Mouse (Mus musculus): Measurements from ENCODE around the gene Olfr871. TPM values are rescaled to one million over a fixed set of nuclear protein-coding genes. Genes with fewer than 3 reads are reported as not detected.
"Not testable (repeated sequence)": the region's sequence is repeated elsewhere in the genome, so short reads cannot be mapped to it uniquely, and the experiment has no call there.

The Olfr871 gene
- not detected in 2 replicates for polyA plus RNA-seq (2012; rRNA removed)

DNA sequence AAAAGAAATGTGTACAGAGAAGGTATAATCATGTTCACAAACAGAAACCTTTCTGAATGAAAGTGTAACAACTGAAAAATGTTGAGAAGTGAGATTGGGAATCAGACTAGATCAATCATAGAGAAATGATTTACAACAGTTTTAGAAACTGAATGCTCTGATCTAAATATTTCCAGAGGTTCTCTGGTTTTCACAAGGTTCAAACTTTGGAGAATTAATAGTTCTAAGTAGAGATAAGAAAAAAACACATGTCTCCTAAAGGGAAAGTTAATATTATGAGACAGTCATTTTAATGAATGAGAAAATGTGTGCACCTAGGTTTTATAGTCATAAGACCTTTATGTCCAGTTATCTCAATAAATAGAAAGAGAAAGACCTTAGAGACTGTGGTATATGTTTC lies at the start of gene Olfr871:
Olfr871 (plus strand) TSS at position 301 of the 400 bp plus-strand sequence.
- no peak for DNase-seq (ENCODE audit: extremely low spot score in 1 of 2, low spot score in 1 of 2)

- no peak for DNase-seq (ENCODE audit: extremely low spot score in 1 of 2, low spot score in 1 of 2)
Observed at GRCm38 (mm10) chr9:20173957-20174356, 38.0 kb upstream of the Olfr871 start, which contains the start of gene Olfr870. Gene Olfr870, minus strand, starts transcription at chr9:20174057.

DNA sequence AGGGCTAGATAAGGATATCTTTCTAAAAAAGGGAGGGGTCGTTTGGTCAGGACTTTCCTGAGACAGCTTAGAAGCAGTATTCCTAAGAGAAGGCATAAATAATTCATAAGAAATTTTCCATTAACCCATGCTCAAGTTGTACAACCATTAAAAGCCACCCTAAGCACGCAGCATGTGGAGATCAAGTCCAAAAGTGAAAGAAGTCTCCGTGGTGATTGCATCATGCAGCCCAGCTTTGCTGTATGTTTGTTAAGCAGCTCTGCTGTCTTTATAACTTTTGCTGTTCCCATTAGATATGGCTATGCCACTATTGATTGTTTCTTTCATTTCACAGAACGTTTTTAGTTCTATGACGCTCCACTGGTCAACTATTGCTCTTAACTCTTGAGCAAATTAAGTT lies 32.5 kb upstream of the Olfr871 start:
- DNase-seq (ENCODE audit: extremely low spot score in 1 of 2, low spot score in 1 of 2) = no peak

- no peak for DNase-seq (ENCODE audit: extremely low spot score in 1 of 2, low spot score in 1 of 2)
Observed at GRCm38 (mm10) chr9:20202131-20202530, 9.9 kb upstream of the Olfr871 start.

DNA sequence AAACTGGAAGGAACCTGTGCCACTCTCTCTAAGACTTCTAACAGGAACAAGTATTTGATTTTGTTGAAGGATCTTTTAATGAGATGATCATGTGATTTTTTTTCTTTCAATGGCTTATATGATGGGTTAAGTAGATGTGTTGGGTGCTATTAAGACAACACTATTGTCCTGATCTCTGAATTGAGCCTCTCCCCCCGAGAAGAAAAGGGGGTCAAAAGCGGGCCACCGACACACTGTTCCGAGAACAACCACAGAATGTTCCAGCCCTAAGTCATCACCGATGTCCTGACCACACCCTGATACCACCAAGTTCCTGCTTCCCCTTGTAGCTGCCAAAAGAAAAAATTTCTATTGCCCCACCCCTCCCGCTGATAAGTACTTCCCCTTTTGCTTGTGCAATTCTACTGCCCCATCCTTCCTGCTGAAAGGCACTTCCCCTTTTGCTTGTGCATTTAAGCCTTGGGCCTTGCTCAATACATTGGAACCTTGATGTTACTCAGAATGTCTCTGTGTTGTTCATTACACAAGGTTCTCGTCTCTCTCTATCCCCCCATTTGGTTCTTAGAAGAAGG lies 8.5 kb upstream of the Olfr871 start:
- DNase-seq (ENCODE audit: extremely low spot score in 1 of 2, low spot score in 1 of 2) = not testable (repeated sequence)

DNA sequence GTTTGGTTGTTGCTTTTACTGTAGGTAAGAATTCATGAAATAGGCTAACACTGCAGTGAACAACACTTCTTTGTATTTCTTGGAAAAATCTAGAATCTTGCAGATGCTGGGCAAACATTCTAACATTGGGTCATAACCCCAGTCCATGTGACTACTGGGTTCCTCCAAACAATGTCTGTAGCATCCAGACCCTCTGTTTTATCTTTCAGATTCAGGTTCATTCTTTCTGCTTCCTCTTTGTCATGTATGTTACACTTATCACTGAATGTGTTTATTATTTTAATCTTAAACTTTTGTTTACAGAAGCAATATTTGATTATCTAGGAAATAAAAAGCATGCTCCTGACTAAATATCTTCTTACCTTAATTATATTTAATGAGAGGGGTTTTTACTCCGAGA lies 1.2 kb upstream of the Olfr871 start:
- no peak for DNase-seq (ENCODE audit: extremely low spot score in 1 of 2, low spot score in 1 of 2)

DNA sequence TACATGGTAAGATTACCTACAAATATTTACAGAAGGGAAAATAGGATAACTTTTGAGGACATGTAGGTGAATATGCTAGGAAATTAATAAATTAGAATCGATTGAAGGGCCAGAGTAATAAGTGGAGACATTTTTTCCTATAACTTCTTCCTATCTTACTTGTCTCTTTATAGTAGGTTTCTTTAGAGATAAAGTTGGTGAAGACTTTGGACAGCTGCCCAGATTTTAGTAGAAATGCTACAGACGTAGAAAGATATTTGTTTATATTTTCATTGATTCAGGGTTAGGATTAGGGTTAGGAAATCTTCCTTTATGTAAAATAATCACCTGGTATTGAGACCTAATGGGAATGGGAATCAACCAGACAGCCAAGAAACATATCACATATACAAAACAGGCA lies 530 bp upstream of the Olfr871 start:
- no peak for DNase-seq (ENCODE audit: extremely low spot score in 1 of 2, low spot score in 1 of 2)

DNA sequence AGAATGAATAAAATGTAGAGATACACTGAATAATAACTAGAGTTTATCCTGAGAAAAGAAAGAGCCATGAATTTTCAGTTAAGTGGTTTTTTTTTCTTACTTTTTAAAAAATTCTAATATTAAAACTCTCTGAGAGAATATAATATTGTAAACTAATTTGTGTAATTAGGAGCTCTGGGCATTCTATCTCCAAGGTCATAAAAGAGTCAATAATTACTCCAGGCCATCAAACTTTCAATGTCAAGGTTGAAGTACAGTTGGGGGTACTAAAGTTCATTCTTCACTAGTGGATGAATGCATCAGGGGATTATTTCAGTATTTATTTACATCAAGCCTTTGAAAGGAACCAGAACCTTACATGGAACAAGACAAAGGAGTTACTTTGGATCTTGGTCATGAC lies 24.8 kb downstream of the Olfr871 start, which contains the start of gene Olfr872:
Olfr872 (plus strand) TSS at position 301 of the 400 bp plus-strand sequence.
- DNase-seq (ENCODE audit: extremely low spot score in 1 of 2, low spot score in 1 of 2) = no peak

DNA sequence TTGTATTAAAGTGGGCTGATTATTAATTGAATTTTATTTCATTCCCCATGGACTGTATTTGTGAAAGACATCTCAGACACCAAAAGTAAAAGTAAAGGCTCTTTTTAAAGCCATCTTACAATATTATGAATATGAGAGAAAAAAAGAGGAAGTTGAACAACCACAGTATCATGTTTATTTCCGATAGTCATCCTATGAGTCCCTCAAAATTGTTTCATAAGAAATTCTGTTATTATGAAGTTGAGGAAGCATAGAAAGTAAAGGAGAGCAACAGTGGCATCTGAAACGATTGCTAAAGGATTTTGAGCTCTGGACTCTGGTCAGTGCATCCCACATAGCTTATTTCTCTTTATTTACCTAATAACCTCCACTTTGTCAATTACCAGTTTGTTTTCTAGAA lies 25.4 kb downstream of the Olfr871 start:
- no peak for DNase-seq (ENCODE audit: extremely low spot score in 1 of 2, low spot score in 1 of 2)

Other genes starting within 250 kb of the Olfr871 start
- not detected in 2 replicates for gene Olfr866, start 184.2 kb upstream of the Olfr871 start, polyA plus RNA-seq (2012; rRNA removed)
- not detected in 2 replicates for gene Olfr867, start 154.6 kb upstream of the Olfr871 start, polyA plus RNA-seq (2012; rRNA removed)
- gene Olfr868, start 113.6 kb upstream of the Olfr871 start, polyA plus RNA-seq (2012; rRNA removed) = not detected in 2 replicates
- not detected in 2 replicates for gene Olfr869, start 83.2 kb upstream of the Olfr871 start, polyA plus RNA-seq (2012; rRNA removed)
- not detected in 2 replicates for gene Olfr870, start 38.1 kb upstream of the Olfr871 start, polyA plus RNA-seq (2012; rRNA removed)
- not detected in 2 replicates for gene Olfr872, start 24.9 kb downstream of the Olfr871 start, polyA plus RNA-seq (2012; rRNA removed)
- gene Olfr39, start 70.1 kb downstream of the Olfr871 start, polyA plus RNA-seq (2012; rRNA removed) = not detected in 2 replicates
- not detected in 2 replicates for gene Olfr873, start 86.3 kb downstream of the Olfr871 start, polyA plus RNA-seq (2012; rRNA removed)
- gene Olfr18, start 123.9 kb downstream of the Olfr871 start, polyA plus RNA-seq (2012; rRNA removed) = 0.12 and 0.19 TPM in 2 replicates
- 20.2 and 20.9 TPM in 2 replicates for gene Zfp560, start 173.0 kb downstream of the Olfr871 start, polyA plus RNA-seq (2012; rRNA removed)
- 9.2 and 10.7 TPM in 2 replicates for gene Zfp26, start 248.0 kb downstream of the Olfr871 start, polyA plus RNA-seq (2012; rRNA removed)